Mouse (Mus musculus): Measurements from ENCODE around the gene Efnb3. TPM values are rescaled to one million over a fixed set of nuclear protein-coding genes. Genes with fewer than 3 reads are reported as not detected.

Gene Efnb3
- polyA plus RNA-seq, 1 experiment from 2014 or later = 5.5 TPM

GRCm38 (mm10) chr11:69525661-69526060 lies 34.3 kb downstream of the Efnb3 start:
- H3K4me1 ChIP-seq (ENCODE audit: control insufficient read depth, insufficient read depth, low read length) = no peaks in the 10 kb centered on the region
- no peak for ATAC-seq (ENCODE audit: insufficient number of reproducible peaks, insufficient read depth, low FRiP score, low read depth)
- H3K4me2 ChIP-seq (replicated peaks; ENCODE audit: low read depth, low read length) = no peak overlapping the region
- WGBS = 83% methylated on average over 9 of the region's 9 CpGs
- no peak overlapping the region for H3K4me3 ChIP-seq (ENCODE audit: low read depth, low read length)
- H3K27me3 ChIP-seq (ENCODE audit: control insufficient read depth, insufficient read depth, low read length) = no peaks in the 10 kb centered on the region
- no peak overlapping the region for H3K9ac ChIP-seq (replicated peaks; ENCODE audit: low read depth, low read length)
- H3K36me3 ChIP-seq (ENCODE audit: control insufficient read depth, insufficient read depth, low read length) = no peaks in the 10 kb centered on the region
- H3K27ac ChIP-seq (ENCODE audit: low read length) = no peak overlapping the region
- no peaks in the 10 kb centered on the region for H3K9me3 ChIP-seq (ENCODE audit: control insufficient read depth, low read depth, low read length)

- Histone ChIP-seq H3K9me3 (ENCODE audit: control insufficient read depth, low read depth, low read length) (no peaks in the 10 kb centered on the region), H3K27ac (ENCODE audit: low read length) (no peak overlapping the region), H3K4me3 (ENCODE audit: low read depth, low read length) (no peak overlapping the region)
These were observed 36.4 kb downstream of the Efnb3 start for GRCm38 (mm10) chr11:69523651-69524050.

DNA sequence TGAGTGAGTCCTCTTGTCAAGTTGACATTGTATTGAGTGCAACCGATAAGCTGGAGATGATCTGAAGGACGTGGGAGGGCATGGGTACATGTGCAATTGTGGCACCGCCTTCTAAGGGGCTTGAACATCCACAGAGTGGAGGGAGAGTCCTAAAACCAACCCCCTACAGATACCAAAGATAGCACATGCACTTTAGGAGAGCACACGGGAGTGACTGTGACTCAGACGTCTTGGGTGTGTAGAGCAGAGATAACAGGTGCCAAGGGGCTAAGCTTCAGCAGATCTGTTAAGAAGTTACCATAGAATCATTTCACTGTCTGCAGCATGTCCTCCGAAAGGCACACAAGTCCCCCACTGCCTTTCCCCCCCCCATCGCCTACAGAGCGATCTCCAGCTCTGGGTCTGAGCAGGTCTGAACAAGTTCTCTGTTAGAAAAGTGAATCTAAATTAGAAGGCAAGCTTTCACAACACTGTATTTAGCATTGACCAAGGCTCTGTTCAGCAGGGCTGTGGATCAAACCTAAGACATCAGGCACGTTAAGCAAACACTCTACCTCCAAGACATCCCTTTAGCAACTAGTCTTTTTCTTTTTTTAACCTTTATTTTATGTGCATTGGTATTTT lies 38.4 kb downstream of the Efnb3 start:
- Histone ChIP-seq H3K4me1 (ENCODE audit: control insufficient read depth, insufficient read depth, low read length) (no peaks in the 10 kb centered on the region), H3K27ac (ENCODE audit: low read length) (no peak overlapping the region), H3K9me3 (ENCODE audit: control insufficient read depth, low read depth, low read length) (no peaks in the 10 kb centered on the region), H3K27me3 (ENCODE audit: control insufficient read depth, insufficient read depth, low read length) (no peaks in the 10 kb centered on the region), H3K4me3 (ENCODE audit: low read depth, low read length) (no peak overlapping the region), H3K9ac (replicated peaks; ENCODE audit: low read depth, low read length) (no peak overlapping the region), H3K36me3 (ENCODE audit: control insufficient read depth, insufficient read depth, low read length) (no peaks in the 10 kb centered on the region), H3K4me2 (replicated peaks; ENCODE audit: low read depth, low read length) (no peak overlapping the region)
- no peak for ATAC-seq (ENCODE audit: insufficient number of reproducible peaks, insufficient read depth, low FRiP score, low read depth)
- WGBS = 80% methylated on average over 9 of the region's 9 CpGs

More at GRCm38 (mm10) chr11:69523651-69524050, 36.4 kb downstream of the Efnb3 start:
- ATAC-seq (ENCODE audit: insufficient number of reproducible peaks, insufficient read depth, low FRiP score, low read depth) = no peak
- no peaks in the 10 kb centered on the region for H3K4me1 ChIP-seq (ENCODE audit: control insufficient read depth, insufficient read depth, low read length)
- no peak overlapping the region for H3K4me2 ChIP-seq (replicated peaks; ENCODE audit: low read depth, low read length)
- no peaks in the 10 kb centered on the region for H3K27me3 ChIP-seq (ENCODE audit: control insufficient read depth, insufficient read depth, low read length)
- WGBS = 81% methylated on average over 4 of the region's 4 CpGs
- H3K36me3 ChIP-seq (ENCODE audit: control insufficient read depth, insufficient read depth, low read length) = no peaks in the 10 kb centered on the region
- no peak overlapping the region for H3K9ac ChIP-seq (replicated peaks; ENCODE audit: low read depth, low read length)

DNA sequence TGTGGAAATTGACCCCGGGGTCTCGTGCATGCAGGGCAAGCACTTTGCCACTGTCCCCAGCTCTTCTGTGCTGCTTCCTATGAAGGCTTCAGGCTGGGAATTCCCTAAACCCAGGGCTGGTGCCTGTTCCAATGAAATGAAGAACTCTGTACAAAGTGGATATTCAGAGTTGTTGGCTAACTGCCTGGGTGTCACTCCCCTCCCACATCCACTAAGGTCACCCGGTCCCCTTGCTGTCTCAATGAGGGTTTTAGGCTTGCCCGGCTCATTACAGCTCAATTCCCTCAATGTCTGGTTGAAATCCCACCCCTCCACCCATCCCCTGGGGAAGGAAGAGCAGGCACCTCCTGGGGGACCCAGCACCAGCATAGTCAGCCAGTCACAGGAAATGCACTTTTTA lies 40.0 kb downstream of the Efnb3 start:
- ATAC-seq (ENCODE audit: insufficient number of reproducible peaks, insufficient read depth, low FRiP score, low read depth) = no peak
- Histone ChIP-seq H3K9me3 (ENCODE audit: control insufficient read depth, low read depth, low read length) (no peaks in the 10 kb centered on the region), H3K27ac (ENCODE audit: low read length) (no peak overlapping the region), H3K4me1 (ENCODE audit: control insufficient read depth, insufficient read depth, low read length) (no peaks in the 10 kb centered on the region), H3K36me3 (ENCODE audit: control insufficient read depth, insufficient read depth, low read length) (no peaks in the 10 kb centered on the region), H3K9ac (replicated peaks; ENCODE audit: low read depth, low read length) (no peak overlapping the region), H3K4me2 (replicated peaks; ENCODE audit: low read depth, low read length) (no peak overlapping the region), H3K4me3 (ENCODE audit: low read depth, low read length) (no peak overlapping the region), H3K27me3 (ENCODE audit: control insufficient read depth, insufficient read depth, low read length) (no peaks in the 10 kb centered on the region)
- 78% methylated on average over 4 of the region's 4 CpGs for WGBS

DNA sequence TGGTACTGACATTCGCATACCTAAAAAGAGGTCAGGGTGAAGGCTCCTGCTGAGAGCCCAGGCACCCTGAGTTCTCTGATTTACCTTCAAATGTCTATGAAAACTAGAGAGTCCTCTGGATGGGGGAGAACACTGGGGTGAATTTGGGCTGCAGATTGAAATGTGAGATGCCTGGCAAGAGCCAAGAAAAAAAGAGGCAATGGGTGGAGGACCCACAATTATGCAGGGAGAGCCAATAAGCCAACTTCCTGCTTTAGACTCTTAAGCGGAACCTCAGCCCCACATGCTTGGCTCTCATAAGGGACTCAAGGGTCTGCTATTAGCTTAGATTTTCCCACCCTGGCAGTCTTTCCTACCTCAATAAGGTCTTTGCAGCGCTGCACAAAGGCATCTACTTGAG lies 43.3 kb downstream of the Efnb3 start:
- Histone ChIP-seq H3K27ac (ENCODE audit: low read length) (no peak overlapping the region), H3K27me3 (ENCODE audit: control insufficient read depth, insufficient read depth, low read length) (no peaks in the 10 kb centered on the region), H3K4me2 (replicated peaks; ENCODE audit: low read depth, low read length) (no peak overlapping the region), H3K4me1 (ENCODE audit: control insufficient read depth, insufficient read depth, low read length) (no peaks in the 10 kb centered on the region), H3K4me3 (ENCODE audit: low read depth, low read length) (no peak overlapping the region), H3K36me3 (ENCODE audit: control insufficient read depth, insufficient read depth, low read length) (no peaks in the 10 kb centered on the region), H3K9ac (replicated peaks; ENCODE audit: low read depth, low read length) (no peak overlapping the region), H3K9me3 (ENCODE audit: control insufficient read depth, low read depth, low read length) (no peaks in the 10 kb centered on the region)
- 60% methylated on average over 3 of the region's 3 CpGs for WGBS
- ATAC-seq (ENCODE audit: insufficient number of reproducible peaks, insufficient read depth, low FRiP score, low read depth) = no peak

GRCm38 (mm10) chr11:69516151-69516640 lies 43.8 kb downstream of the Efnb3 start:
- Histone ChIP-seq H3K27me3 (ENCODE audit: control insufficient read depth, insufficient read depth, low read length) (no peaks in the 10 kb centered on the region), H3K36me3 (ENCODE audit: control insufficient read depth, insufficient read depth, low read length) (no peaks in the 10 kb centered on the region), H3K9ac (replicated peaks; ENCODE audit: low read depth, low read length) (no peak overlapping the region), H3K9me3 (ENCODE audit: control insufficient read depth, low read depth, low read length) (no peaks in the 10 kb centered on the region), H3K4me1 (ENCODE audit: control insufficient read depth, insufficient read depth, low read length) (no peaks in the 10 kb centered on the region), H3K4me3 (ENCODE audit: low read depth, low read length) (no peak overlapping the region), H3K4me2 (replicated peaks; ENCODE audit: low read depth, low read length) (no peak overlapping the region), H3K27ac (ENCODE audit: low read length) (no peak overlapping the region)
- WGBS = 62% methylated on average over 15 of the region's 15 CpGs
- ATAC-seq (ENCODE audit: insufficient number of reproducible peaks, insufficient read depth, low FRiP score, low read depth) = no peak

- no peak overlapping the region for H3K9ac ChIP-seq (replicated peaks; ENCODE audit: low read depth, low read length)
- H3K27me3 ChIP-seq (ENCODE audit: control insufficient read depth, insufficient read depth, low read length) = no peaks in the 10 kb centered on the region
- no peak overlapping the region for H3K27ac ChIP-seq (ENCODE audit: low read length)
- ATAC-seq (ENCODE audit: insufficient number of reproducible peaks, insufficient read depth, low FRiP score, low read depth) = no peak
- H3K9me3 ChIP-seq (ENCODE audit: control insufficient read depth, low read depth, low read length) = no peaks in the 10 kb centered on the region
- WGBS = 13% methylated on average over 6 of the region's 6 CpGs
- no peaks in the 10 kb centered on the region for H3K4me1 ChIP-seq (ENCODE audit: control insufficient read depth, insufficient read depth, low read length)
- H3K4me3 ChIP-seq (ENCODE audit: low read depth, low read length) = no peak overlapping the region
- no peak overlapping the region for H3K4me2 ChIP-seq (replicated peaks; ENCODE audit: low read depth, low read length)
- no peaks in the 10 kb centered on the region for H3K36me3 ChIP-seq (ENCODE audit: control insufficient read depth, insufficient read depth, low read length)
These were observed 46.2 kb downstream of the Efnb3 start for GRCm38 (mm10) chr11:69513840-69514239.

GRCm38 (mm10) chr11:69510796-69511496 lies 49.1 kb downstream of the Efnb3 start:
- ATAC-seq (ENCODE audit: insufficient number of reproducible peaks, insufficient read depth, low FRiP score, low read depth) = no peak
- Histone ChIP-seq H3K4me1 (ENCODE audit: control insufficient read depth, insufficient read depth, low read length) (no peaks in the 10 kb centered on the region), H3K4me3 (ENCODE audit: low read depth, low read length) (no peak overlapping the region), H3K4me2 (replicated peaks; ENCODE audit: low read depth, low read length) (no peak overlapping the region), H3K36me3 (ENCODE audit: control insufficient read depth, insufficient read depth, low read length) (no peaks in the 10 kb centered on the region), H3K27me3 (ENCODE audit: control insufficient read depth, insufficient read depth, low read length) (no peaks in the 10 kb centered on the region), H3K27ac (ENCODE audit: low read length) (no peak overlapping the region; the same call in 1 of the 2 replicates), H3K9me3 (ENCODE audit: control insufficient read depth, low read depth, low read length) (no peaks in the 10 kb centered on the region), H3K9ac (replicated peaks; ENCODE audit: low read depth, low read length) (no peak overlapping the region)
- 26% methylated on average over 7 of the region's 7 CpGs for WGBS
